Mouse (Mus musculus) cerebellum, postnatal 10 days (tissue): ENCODE measurements at regions not wholly inside any gene's neighbourhood (a gene's known extent, or its start where the extent isn't known, plus 50 kb on each side); places are given as distances from the start of the nearest gene placed in this dataset.

Experiments
- DNase-seq, 2 experiments: peaks; one replicate each; pipeline ENCODE4 v3.0.0; 2021; ENCODE audit warnings: mixed read lengths in 2 of 2

DNA sequence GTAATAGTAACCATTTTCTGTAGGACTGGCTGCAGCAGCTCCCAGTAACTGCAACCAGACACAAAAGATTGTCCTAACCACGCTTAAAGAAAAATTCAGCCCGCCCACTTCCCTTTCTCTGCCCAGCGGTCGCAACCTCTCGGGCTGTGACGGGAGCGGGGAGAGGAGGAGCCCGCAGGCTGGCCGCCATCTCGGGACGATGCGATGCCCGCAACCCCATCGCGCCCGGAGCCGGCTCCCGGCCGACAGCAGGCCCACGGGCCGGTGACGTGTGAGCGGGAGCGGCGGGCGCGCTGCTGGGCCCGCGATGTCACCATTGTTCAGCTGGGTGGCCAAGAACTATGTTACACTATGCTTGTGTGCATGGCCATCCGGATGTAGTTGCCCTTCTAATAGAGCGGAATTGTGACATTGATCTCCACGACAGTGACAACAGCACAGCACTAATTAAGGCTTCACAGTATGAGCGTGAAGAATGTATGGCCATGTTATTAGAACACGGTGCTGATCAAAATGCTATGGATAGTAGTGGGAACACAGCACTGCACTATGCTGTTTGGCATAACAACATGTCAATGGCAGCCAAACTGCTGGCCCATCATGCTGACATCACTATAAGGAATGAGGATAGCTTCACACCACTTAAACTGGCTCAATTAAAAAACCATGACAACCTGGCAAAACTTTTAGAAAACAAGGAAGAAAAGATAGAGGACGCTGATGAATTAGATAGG lies 59.2 kb upstream of the C2cd4b start:
- peak; percentile 73 to 77 for DNase-seq

DNA sequence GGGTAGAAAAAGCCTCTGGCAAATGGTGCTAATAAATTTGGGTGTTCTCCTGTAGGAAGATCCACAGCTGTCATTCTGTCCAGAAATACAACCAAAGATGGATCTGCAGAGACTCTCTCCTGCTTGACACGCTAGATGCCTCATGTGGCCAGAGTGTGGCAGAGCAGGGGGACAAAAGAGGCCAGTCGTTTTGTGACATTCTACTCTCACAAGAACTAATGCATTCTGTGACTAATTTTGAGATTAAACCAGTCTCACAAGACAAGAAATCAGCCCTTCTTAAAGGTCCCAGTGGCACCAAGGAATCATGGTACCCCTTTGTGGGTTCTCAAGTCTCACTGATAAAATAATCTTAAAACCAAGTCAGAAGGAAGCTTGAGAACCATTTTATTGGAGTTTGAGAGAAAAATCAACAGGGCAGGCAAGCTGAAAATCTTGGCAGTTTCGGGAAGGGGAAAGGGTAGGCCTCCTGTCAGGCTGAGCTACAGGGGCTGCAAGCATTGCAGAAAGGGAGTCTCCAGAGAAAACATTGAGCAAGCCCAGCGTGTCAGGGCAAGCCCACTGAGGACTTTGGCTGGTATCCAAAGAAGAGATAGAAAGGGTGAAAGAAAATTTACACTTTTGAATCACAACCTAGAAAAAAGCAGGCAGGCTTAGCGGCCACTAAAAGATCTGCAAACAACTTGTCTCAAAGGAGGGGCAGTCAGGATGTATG lies 50.8 kb upstream of the C2cd4b start:
- no peak for DNase-seq
